Mouse (Mus musculus) cerebellum, adult 2 months (tissue): ENCODE measurements at regions not wholly inside any gene's neighbourhood (a gene's known extent, or its start where the extent isn't known, plus 50 kb on each side); places are given as distances from the start of the nearest gene placed in this dataset.

Experiments used
- CTCF ChIP-seq: fragments of 200-500 bp; IDR thresholded peaks from 2 replicates; pipeline ENCODE4 v1.5.1; 2011; ENCODE audit warnings: low read depth, mild to moderate bottlenecking, control low read depth, low read length, moderate library complexity, borderline replicate concordance; ENCODE audit not compliant: insufficient read depth
- POLR2A ChIP-seq: fragments of 200-500 bp; IDR thresholded peaks from 2 replicates; pipeline ENCODE4 v1.6.1; 2011; ENCODE audit warnings: low read length, control low read depth, borderline replicate concordance; ENCODE audit not compliant: insufficient read depth

- no peak for TF ChIP-seq CTCF
- TF ChIP-seq POLR2A, result no peak
Measured at GRCm38 (mm10) chr1:22118266-22118772, 156.6 kb upstream of the Kcnq5 start.
